Mouse (Mus musculus) right cerebral cortex, adult 2 months (tissue): ENCODE measurements around the gene Hoxa9.

ENCODE experiments used
- DNase-seq, 2 experiments: peaks; one replicate each; pipeline ENCODE4 v3.0.0; 2021 to 2022; ENCODE audit warnings: low spot score in 2 of 2

The Hoxa9 gene

DNA sequence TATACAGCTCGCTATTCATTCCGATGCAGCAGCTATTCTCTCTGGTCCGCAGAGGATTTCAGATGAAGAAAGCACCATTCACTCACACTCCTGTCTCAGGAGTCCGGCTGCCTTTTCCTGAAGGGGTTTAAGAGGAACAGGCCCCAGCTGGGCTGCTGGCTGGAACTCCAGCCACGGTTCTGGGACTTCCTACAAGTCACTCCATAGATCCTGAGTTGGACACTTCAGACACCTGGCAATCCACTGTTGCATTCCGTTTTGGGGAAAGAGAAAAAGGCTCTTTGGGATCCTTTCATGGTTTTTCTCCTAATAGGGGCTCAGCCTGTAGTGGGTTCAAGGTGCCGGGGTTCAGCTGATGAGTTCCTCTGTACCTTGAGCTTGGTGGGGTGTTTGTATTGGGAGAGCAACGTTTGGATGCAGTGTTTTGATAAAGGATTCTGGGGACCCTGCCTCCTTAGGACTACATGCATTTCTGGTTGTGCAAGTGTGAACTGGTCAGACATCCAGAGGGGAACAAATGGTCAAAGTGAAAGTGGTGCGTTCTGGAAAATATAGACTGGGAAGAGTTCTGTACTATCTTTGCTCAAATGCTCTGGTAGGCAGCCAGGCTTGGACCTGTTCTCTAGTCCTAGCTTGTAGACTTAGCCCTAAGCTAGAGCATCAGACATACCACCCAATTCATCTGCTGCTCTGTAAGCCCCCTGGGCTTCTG is 31.0 kb upstream of the Hoxa9 start:
- no peak for DNase-seq

DNA sequence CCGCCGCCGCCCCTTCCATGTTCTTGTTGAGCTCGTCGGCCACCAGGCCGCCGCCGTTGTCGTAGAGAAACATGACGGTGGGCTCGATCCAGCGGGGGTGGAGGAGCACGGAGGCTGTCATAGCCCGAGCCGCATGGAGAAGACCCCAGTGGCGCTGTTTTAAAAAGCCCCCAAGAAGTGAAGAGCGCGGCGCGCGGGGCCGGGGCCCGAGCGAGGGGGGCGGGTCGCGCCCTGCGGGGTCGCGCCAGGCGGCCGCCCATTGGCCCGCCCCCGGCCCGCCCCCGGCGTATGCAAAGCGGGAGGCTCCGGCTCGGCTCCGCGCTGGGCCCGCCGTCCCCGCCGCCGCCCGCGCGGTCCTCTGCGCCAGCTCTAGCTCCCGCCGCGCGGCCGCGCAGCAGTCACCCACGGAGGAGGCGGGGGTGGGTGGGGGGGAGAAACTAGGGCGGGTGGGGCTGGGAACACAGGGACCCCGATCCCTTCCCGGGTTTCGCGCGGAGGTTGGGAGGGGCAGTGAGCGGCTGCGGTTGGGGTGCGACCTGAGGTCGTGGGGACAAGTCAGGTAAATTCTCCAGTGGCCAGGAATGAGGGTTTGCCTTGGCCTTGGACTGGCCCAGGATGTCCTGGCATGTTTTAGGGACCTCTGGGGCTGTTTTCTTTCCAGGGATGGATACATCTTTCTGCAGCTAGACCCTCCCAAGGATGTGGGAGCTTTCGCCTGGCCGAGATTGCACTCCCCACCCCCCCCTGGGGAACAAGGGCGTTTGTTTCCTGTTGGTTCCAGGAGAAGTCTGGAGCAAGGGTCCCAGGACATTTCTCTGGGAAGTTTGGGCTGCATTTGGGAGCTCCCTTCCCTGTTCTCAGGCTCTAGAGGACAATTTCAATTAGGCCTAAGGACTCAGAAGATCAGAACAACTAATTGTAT is 30.0 kb upstream of the Hoxa9 start, which contains the start of gene Hoxa13:
Gene Hoxa13 (minus strand): TSS at position 227 of the 922 bp plus-strand sequence.
- no peak for DNase-seq

DNA sequence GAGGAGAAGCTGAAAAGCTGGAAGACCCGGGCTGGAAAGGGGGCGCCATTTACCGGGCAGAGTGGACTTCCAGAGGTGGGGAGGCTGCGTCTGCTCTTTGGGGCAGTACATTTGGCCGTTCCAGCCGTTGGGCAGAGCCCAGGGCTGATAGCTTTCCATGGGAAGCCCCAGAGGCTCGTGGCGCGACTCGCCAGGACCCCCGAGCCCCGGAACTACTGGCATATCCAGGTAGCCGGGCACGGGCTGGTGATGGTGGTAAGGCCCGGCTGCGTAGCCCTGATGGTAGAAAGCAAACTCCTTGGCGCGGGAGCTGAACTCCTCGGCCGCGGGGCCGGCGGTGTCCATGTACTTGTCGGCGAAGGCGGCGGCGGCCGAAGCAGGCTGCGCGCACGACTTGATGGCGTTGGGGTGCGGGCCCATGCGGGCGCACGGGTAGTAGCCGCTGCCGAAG is 28.9 kb upstream of the Hoxa9 start:
- no peak for DNase-seq

DNA sequence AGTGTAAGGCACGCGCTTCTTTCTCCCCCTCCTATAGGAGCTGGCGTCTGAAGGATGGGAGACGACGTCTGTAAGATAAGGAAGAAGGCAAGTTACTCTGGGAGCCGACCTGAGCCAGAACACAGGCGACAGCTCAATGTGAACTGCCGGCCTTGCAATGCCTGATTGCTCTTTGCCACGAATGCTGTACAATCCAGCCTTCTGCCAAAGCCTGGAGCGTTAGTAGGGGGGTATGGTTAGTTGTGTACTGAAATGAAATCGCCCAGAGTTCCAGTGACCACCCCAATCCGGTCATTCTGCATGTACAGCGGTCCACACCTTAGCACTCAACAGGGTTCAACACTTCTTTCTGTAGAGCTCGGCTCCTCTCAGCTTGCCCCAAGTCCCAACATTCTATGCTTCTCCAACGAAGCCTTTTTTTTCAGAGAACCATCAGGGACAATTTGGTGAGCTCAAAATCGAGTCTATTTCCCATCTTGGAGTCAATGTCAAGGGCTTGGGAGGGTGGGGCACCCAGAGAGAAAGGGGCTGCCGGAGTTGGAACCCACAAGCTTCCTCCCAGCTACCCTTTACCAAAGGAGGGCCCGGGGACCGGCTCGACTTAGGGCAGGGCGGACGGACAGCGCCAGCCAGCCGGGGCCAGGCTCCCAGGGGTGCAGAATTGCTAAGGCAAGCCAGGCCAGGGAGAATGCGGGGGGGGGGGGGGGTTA is 28.3 kb upstream of the Hoxa9 start:
- DNase-seq = no peak

GRCm38 (mm10) chr6:52256956-52257355 is 26.1 kb upstream of the Hoxa9 start:
- DNase-seq = peak; percentile 73 to 75

DNA sequence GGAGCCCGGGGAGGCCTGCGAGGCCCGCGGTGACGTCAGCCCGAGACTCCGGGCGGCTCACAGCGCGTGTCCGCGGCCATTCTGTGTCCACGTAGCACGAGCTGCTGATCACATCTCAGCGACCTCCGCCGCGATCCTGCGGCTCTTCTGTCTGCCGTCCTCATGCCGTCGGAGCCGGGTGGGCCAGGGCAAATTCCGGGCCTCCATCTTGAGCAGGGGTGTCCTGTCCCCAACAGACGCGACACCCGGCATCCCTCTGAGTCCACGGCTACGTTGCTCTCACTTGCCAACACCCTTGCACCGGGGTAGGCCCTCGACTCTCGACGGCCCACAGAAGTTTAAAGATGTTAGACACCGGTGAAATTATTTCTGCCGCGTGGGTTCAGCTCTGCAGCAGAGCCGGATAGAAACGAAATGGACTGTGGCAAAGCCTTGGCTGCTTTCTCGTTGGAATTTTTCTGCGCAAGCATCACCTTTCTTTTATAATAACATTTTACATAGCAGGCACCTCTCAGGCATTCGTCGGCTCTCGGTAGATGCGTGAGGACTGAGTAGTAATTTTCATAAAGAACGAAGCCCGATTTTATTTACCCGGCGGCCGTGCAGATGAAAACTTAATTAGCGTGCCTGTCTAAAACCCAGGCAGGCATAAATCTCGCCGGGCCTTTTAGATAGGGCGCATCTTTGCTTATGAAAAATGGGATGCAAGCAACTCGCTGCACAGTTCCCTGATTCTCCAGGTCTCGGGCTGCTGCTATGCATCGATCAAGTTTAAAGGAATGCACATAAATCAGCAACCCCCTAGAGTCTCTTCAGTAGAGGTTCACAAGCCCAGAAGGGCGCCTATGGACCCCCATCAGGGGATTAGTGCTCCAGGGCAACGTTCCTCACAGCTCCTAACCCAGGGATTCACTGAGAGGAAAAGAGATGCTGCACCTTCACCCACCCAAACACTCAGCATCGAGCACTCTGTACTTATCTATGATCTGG is 22.9 kb upstream of the Hoxa9 start:
- DNase-seq = no peak

DNA sequence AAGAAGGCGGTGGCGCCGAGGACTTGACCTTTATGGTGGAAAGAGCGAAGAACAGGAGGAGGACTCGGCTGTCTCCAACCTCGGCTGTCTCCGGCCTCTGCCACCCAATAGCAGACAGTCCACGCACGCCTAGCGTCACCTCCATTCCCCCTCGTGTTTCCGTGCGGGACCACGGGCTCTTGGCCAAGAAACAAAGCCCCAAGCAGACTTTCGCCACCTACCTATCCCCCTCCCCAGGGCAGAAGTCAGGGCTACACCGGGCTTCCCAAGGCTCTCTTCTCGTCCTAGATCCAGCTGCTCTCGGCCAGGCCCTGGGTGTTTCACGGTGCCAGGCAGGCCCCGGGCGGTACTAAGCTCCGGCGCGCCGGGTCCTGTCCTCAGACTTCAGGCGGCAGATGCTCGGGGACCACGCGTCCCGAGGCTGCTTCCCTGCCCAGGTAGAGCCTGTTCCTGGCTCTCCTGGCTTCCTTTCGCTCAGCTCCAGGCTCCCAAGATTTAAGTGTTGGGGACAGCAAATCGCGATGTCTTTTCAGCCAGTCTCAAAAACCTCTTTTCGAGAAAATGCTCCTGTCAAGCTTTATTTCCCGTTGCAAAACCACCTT is 22.0 kb upstream of the Hoxa9 start:
- no peak for DNase-seq

DNA sequence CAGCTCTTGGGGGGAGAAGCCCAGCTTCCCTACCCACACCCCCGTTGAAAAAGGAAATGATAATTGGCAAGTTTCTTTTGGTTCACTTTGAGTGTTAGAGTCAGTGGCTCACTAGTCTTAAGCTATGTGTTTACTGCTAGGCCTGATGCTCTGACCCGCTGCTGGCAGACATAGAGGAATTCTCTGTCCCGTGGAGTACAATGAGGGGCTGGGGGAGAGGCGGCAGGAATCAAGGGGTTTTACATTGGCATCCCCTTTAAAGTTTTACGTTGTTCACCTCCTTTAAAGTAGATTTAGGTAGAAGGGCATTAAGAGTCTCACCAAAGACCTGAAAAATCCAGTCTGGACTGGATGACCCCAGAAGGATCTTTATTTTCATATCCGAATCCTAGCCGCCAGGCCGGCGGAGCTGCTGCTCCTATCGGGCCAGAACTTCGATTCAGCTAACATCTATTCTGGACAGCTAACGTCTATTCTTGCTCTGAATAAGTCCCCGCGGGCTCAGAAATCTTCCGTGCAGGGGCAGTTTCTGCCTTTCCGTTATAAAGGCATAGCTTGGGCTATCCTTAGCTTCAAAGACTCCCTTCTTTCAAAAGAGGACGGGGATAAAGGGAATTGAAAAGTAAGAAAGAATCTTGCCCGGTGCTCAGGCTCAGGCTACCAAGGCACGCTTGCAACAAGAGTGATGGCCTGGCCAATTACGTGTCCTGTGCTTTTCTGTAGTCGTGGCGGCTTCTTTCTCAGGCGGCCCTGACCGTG is 21.3 kb upstream of the Hoxa9 start:
- no peak for DNase-seq

GRCm38 (mm10) chr6:52251177-52251879 is 20.4 kb upstream of the Hoxa9 start:
- no peak for DNase-seq

DNA sequence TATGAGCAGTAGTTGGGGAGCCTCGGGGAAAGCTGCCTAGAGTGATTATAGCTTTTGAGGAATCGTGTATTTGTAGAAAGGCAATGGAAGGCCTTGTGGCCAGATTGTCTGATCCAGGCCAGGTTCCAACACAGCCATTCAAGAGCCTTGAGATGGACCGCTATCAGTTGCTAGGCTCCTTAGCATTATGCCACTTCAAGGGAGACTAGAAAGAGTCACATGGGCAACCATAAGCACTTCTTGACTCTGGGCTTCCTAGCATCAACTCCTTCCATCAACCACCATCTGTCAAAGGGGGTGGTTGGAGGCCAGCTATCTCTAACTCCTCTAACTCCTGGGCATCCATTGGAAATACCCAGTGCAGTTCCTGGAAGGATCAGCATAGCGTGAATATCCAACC is 18.9 kb upstream of the Hoxa9 start:
- no peak for DNase-seq

DNA sequence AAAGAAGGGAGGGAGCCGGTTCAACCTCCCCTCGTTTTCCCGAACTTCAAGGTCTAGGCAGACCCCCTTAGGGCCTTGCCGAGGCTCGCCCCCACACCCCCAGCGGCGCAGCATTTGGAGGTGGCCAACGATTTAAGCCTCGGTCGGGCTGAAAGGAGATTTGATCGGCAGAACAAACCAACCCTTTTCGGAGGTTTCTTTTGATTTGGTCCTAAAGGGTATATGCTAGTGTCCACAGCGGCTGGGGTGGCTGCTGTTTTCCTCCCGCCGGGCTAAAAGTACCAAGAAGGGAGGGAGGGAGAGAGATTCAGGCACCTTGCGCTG is 18.5 kb upstream of the Hoxa9 start:
- DNase-seq = no peak

GRCm38 (mm10) chr6:52248638-52249414 is 17.9 kb upstream of the Hoxa9 start:
- no peak for DNase-seq

DNA sequence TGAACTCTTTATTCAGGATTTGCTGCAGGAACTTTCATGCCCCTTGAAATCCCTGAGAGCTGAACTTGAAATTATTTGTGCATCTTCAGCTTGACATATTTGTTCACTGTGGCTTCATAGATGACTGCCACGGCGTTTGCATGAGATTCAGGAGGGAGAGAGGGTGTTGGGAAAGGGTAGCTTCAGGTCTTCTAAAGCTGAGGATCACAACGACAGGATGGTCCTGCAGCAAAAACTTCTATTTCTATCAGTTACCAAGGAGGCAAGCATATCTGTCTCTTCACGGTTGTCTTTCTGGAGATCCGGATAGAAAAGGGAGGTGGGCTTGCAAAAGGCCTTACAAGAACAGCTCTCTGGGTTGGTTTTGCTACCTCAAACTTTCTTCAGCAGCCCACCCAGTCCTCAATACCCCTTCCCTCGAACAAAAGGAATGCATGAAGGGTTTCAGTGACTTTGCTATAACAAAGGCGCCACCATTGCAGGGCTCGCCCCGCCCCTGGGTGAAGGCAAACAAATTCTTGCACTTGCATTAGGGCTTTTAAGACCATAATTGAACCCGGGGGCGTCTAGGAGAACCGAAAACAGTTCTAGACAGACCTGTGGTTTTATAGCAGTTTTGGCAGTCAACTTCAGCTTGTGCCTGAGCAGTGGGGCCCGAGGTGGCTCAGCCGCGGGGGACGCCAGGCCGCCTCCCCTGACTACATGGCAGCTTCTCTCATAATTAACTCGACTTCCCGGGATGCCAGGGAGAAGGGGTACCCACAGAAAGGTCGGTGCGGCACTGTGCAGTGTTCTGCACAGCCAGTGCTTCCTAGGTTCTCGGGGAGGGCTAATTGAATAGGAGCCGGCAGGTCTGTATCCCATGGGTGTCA is 17.1 kb upstream of the Hoxa9 start:
- DNase-seq = no peak

GRCm38 (mm10) chr6:52246916-52247315 is 16.0 kb upstream of the Hoxa9 start:
- DNase-seq = no peak

DNA sequence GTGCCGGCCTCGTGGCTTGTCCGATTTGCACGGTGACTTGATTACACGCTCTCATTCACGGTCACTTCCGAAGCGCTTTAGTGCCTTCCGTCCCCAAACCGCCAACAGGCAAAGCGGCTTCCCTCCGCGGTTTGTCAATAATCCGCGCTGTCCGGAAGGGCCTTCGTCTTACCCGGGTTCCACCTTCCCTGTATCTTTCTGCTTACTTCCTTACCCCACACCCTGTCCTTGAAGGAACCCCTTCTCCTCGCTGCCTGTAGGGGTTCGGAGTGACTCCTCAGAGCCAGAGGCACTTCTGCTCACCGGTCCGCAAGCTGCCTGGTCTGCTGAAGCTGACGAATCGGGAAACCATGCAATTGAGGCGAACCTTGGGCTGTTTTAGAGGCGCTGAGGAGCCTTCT is 15.5 kb upstream of the Hoxa9 start:
- no peak for DNase-seq

DNA sequence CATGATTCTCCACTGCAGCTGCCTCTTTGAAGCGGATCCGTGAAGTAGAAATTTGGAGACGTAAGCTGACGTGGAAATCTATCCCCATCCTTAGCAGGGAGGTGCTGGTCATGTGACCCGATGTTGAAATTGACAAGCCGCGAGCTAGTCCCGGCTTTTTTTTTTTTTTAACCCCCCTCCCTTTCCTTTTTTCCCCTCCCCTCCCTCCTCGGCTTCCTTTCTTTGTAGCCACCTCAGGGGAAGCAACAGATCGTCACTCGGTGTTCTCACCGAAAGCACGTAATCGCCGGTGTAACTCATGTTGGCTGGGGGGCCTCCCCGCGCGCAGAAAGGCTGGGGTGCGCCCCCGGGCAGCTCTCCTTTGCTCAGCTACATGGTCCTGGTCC is 14.9 kb upstream of the Hoxa9 start, which contains the start of gene Hoxa11:
Gene Hoxa11 (minus strand): TSS at position 54 of the 386 bp plus-strand sequence.
- no peak for DNase-seq

DNA sequence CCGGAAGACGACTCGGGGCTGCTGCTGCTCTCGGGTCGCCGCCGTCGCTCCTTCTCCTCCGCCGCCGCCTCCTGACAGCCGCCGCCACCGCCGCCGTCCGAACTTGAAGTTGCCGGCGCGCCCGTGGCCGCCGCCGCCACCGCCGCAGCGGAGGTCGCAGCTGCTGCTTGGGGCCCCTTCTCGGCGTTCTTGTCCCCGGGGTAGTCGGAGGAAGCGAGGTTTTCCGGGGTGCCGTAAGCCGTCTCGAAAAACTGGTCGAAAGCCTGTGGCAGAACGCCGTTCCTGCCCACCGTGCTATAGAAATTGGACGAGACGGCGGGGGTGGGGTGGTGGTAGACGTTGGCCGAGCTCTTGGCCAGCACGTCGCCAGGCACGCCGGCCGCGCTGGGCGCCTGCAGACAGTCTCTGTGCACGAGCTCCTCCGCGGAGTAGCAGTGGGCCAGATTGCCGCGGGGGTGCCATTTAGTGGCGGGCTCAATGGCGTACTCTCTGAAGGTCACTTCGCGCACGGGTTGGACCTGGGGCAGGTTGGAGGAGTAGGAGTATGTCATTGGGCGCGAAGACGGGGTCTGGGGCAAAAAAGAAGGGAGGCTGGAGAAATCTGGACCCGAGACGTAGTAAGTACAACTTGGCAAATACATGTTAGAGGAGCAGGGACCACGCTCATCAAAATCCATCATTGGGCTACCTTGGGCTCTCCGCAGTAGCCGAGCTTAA is 14.3 kb upstream of the Hoxa9 start:
- DNase-seq = no peak
